In the genomic region with DNA sequence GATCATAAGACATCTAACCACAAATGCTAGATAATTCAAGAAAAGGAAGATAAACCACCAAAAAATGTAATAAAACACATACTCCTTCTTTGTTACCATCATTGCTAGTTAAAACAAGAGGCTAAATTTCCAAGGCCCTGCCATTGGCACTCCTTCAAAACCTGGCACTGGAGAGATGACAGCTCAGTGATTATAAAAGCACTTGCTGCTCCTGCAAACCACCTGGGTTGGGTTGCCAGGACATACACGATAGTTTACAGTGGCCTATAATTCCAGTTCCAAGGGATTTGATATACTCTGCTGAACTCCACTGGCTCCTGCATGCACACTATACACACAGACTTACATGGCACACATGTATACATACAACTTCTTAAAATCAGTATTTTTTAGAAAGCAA, we compare ENCODE assay signal across 30 mouse cellular contexts. TPM values are rescaled to one million over a fixed set of nuclear protein-coding genes. Genes with fewer than 3 reads are reported as not detected.
DNase-seq lines count a peak whose midpoint lies in the region; ATAC-seq lines count a peak whose summit lies in the region.
"Had no signal": no experiment of that assay in that cellular context is flagged by ENCODE, and none has a peak within 500 bp of the region (broad histone marks: within the 10 kb centered on the region; RNA-seq: fewer than 3 reads in every experiment).

No protein-coding gene starts in this region.

- DNase-seq in adrenal gland, adult (ENCODE audit: inconsistent age in 2 of 2, low spot score in 1 of 2), result peak; percentile 23 to 67
- no peak for DNase-seq in adrenal gland, adult 18-20 months (ENCODE audit: low spot score in 2 of 2)
- peak; percentile 24 for DNase-seq in adrenal gland, postnatal 14 days
- peak; percentile 68 for DNase-seq in cerebellum, adult 11-12 months
- DNase-seq in cerebellum, adult 9-11 months, result peak; percentile 69
- no peak for DNase-seq in gastrocnemius, postnatal 36 days
- no peak for DNase-seq in embryo, embryonic 9.5 days (ENCODE audit: extremely low spot score)
- DNase-seq: gastrocnemius, postnatal 10 days; heart, postnatal 36 days; kidney, adult 9 months; kidney, postnatal 10 days; layer of hippocampus, postnatal 36 days; lung, embryonic 14.5 days; lung, postnatal 14 days; right cerebral cortex, postnatal 25 days; thymus, postnatal 25 days had no signal

- H3K4me3 ChIP-seq in forebrain, embryonic 12.5 days (replicated peaks), result no peak overlapping the region
- H3K4me3 ChIP-seq: erythroblast, embryonic 14.5 days; forebrain, embryonic 13.5 days; heart, embryonic 10.5 days; heart, embryonic 15.5 days; hindbrain, embryonic 13.5 days; limb, embryonic 12.5 days; liver, embryonic 15.5 days; midbrain, embryonic 10.5 days; midbrain, embryonic 15.5 days; neural tube, embryonic 15.5 days; stomach, embryonic 15.5 days had no signal

- WGBS in forebrain, embryonic 12.5 days, result 81% methylated on average over 1 of the region's 1 CpGs

- no peaks in the 10 kb centered on the region for H3K9me3 ChIP-seq in forebrain, embryonic 12.5 days
- H3K9me3 ChIP-seq: forebrain, embryonic 13.5 days; heart, embryonic 10.5 days; heart, embryonic 15.5 days; hindbrain, embryonic 13.5 days; limb, embryonic 12.5 days; liver, embryonic 15.5 days; midbrain, embryonic 10.5 days; midbrain, embryonic 15.5 days; neural tube, embryonic 15.5 days; stomach, embryonic 15.5 days had no signal

- H3K4me1 ChIP-seq in forebrain, embryonic 12.5 days, result no peaks in the 10 kb centered on the region
- H3K4me1 ChIP-seq: forebrain, embryonic 13.5 days; heart, embryonic 10.5 days; heart, embryonic 15.5 days; hindbrain, embryonic 13.5 days; limb, embryonic 12.5 days; liver, embryonic 15.5 days; midbrain, embryonic 10.5 days; midbrain, embryonic 15.5 days; neural tube, embryonic 15.5 days; stomach, embryonic 15.5 days had no signal

- no peak for ATAC-seq in forebrain, embryonic 12.5 days (ENCODE audit: low FRiP score)
- ATAC-seq: forebrain, embryonic 13.5 days; intestine, embryonic 16.5 days; midbrain, embryonic 15.5 days had no signal

- H3K27ac ChIP-seq in forebrain, embryonic 12.5 days, result no peak overlapping the region
- H3K27ac ChIP-seq: forebrain, embryonic 13.5 days; heart, embryonic 10.5 days; heart, embryonic 15.5 days; hindbrain, embryonic 13.5 days; limb, embryonic 12.5 days; liver, embryonic 15.5 days; midbrain, embryonic 10.5 days; midbrain, embryonic 15.5 days; neural tube, embryonic 15.5 days; stomach, embryonic 15.5 days had no signal

- no peaks in the 10 kb centered on the region for H3K36me3 ChIP-seq in forebrain, embryonic 12.5 days (replicated peaks)
- H3K36me3 ChIP-seq: heart, embryonic 10.5 days; heart, embryonic 15.5 days; hindbrain, embryonic 13.5 days; limb, embryonic 12.5 days; liver, embryonic 15.5 days; midbrain, embryonic 10.5 days; midbrain, embryonic 15.5 days; neural tube, embryonic 15.5 days; stomach, embryonic 15.5 days had no signal

- intact Hi-C loops in gastrocnemius, postnatal 36 days (cut with DNase I), result no loop called here

- no peak overlapping the region for H3K9ac ChIP-seq in forebrain, embryonic 12.5 days
- H3K9ac ChIP-seq: forebrain, embryonic 13.5 days; heart, embryonic 15.5 days; hindbrain, embryonic 13.5 days; limb, embryonic 12.5 days; liver, embryonic 15.5 days; lung, embryonic 14.5 days; midbrain, embryonic 15.5 days; neural tube, embryonic 15.5 days; stomach, embryonic 15.5 days had no signal

- H3K4me2 ChIP-seq in forebrain, embryonic 12.5 days, result no peak overlapping the region
- H3K4me2 ChIP-seq: forebrain, embryonic 13.5 days; heart, embryonic 15.5 days; hindbrain, embryonic 13.5 days; limb, embryonic 12.5 days; liver, embryonic 15.5 days; lung, embryonic 14.5 days; midbrain, embryonic 15.5 days; neural tube, embryonic 15.5 days; stomach, embryonic 15.5 days had no signal

- H3K27me3 ChIP-seq in forebrain, embryonic 12.5 days, result peaks cover 7% of the 10 kb centered on the region; the same call in 1 of the 2 replicates
- H3K27me3 ChIP-seq: CH12.LX; forebrain, embryonic 13.5 days; heart, embryonic 15.5 days; liver, embryonic 15.5 days; neural tube, embryonic 15.5 days; stomach, embryonic 15.5 days had no signal

RNA-seq across cellular contexts. Expression of gene Cdkl5, which starts 16.6 kb away (rescaled TPM):
- total RNA-seq in adrenal gland, adult 18-20 months (2021), result 10 to 100 TPM in 1 of 2 experiments, 1 to 10 TPM in 1; 7.5 to 20.3 TPM
- total RNA-seq in adrenal gland, postnatal 14 days (2021), result 13.8 and 14.2 TPM in 2 replicates
- polyA plus RNA-seq in forebrain, embryonic 12.5 days (2016; fragmentation: Nextera tagmentation; extraction: Ambion mirVana), result 4.0 and 4.5 TPM in 2 replicates
- 1 to 10 TPM in 1 of 2 experiments, under 1 TPM in 1; 0.84 to 1.1 TPM for total RNA-seq in gastrocnemius, postnatal 36 days (2021)
- polyA plus RNA-seq: erythroblast, embryonic 14.5 days had no signal

Comparison
In these comparisons a context has a peak if more than half of its experiments do, and no peak if none do; other contexts are left out.
1. DNase-seq: peak in adrenal gland, adult (2 of 2), adrenal gland, postnatal 14 days (single experiment), cerebellum, adult 11-12 months (single experiment) and cerebellum, adult 9-11 months (single experiment); none in adrenal gland, adult 18-20 months (0 of 2), gastrocnemius, postnatal 36 days (0 of 2) and embryo, embryonic 9.5 days (single experiment).